Mouse (Mus musculus) midbrain, embryonic 13.5 days (tissue): Measurements from ENCODE around the gene Ninj2. TPM values are rescaled to one million over a fixed set of nuclear protein-coding genes. Genes with fewer than 3 reads are reported as not detected.

Experiments used
- ATAC-seq: fragments of 200-750 bp; cut with Nextera tagmentation; 2 replicates; pipeline ENCODE4 v1.8.0; 2017; ENCODE audit warnings: mild to moderate bottlenecking, moderate TSS enrichment, moderate library complexity
- H3K27ac ChIP-seq: fragments of 300-500 bp; sonication (generic); 2 replicates; pipeline ENCODE4 v1.5.1; 2015; ENCODE audit warnings: inconsistent platforms, mild to moderate bottlenecking, moderate library complexity
- H3K27me3 ChIP-seq: fragments of 300-500 bp; sonication (generic); 2 replicates; pipeline ENCODE4 v1.6.1; 2015; ENCODE audit warnings: mild to moderate bottlenecking, inconsistent platforms
- H3K36me3 ChIP-seq: fragments of 300-500 bp; sonication (generic); 2 replicates; pipeline ENCODE4 v1.6.1; 2015; ENCODE audit warnings: mild to moderate bottlenecking, inconsistent platforms
- H3K4me1 ChIP-seq: fragments of 300-500 bp; sonication (generic); replicated peaks from 2 replicates; pipeline ENCODE4 v1.6.1; 2015; ENCODE audit warnings: inconsistent platforms
- H3K4me2 ChIP-seq: fragments of 300-500 bp; sonication (generic); replicated peaks from 2 replicates; pipeline ENCODE4 v1.6.1; 2015; ENCODE audit warnings: moderate library complexity, mild to moderate bottlenecking, inconsistent platforms
- H3K4me3 ChIP-seq: fragments of 300-500 bp; sonication (generic); replicated peaks from 2 replicates; pipeline ENCODE4 v1.5.1; 2015; ENCODE audit warnings: mild to moderate bottlenecking, inconsistent platforms
- H3K9ac ChIP-seq: fragments of 300-500 bp; sonication (generic); replicated peaks from 2 replicates; pipeline ENCODE4 v1.6.1; 2015; ENCODE audit warnings: mild to moderate bottlenecking, inconsistent platforms
- H3K9me3 ChIP-seq: fragments of 300-500 bp; sonication (generic); 2 replicates; pipeline ENCODE4 v1.6.1; 2016; ENCODE audit warnings: mild to moderate bottlenecking, inconsistent platforms
- WGBS: fragments of 180-500 bp; shearing (Covaris S2); methylation state at CpG from one replicate; pipeline ENCODE4 v1.1.7; 2015; 5-methylcytosine and 5-hydroxymethylcytosine counted together
- polyA plus RNA-seq: library from polyadenylated mRNA; unstranded; fragments of >200 nt; fragmentation: Nextera tagmentation; extraction: Ambion mirVana; gene quantifications from 2 replicates; pipeline ENCODE4 v1.2.1, GENCODE M21; 2015

Ninj2 gene
- polyA plus RNA-seq, 1 experiment from 2014 or later: not detected

DNA sequence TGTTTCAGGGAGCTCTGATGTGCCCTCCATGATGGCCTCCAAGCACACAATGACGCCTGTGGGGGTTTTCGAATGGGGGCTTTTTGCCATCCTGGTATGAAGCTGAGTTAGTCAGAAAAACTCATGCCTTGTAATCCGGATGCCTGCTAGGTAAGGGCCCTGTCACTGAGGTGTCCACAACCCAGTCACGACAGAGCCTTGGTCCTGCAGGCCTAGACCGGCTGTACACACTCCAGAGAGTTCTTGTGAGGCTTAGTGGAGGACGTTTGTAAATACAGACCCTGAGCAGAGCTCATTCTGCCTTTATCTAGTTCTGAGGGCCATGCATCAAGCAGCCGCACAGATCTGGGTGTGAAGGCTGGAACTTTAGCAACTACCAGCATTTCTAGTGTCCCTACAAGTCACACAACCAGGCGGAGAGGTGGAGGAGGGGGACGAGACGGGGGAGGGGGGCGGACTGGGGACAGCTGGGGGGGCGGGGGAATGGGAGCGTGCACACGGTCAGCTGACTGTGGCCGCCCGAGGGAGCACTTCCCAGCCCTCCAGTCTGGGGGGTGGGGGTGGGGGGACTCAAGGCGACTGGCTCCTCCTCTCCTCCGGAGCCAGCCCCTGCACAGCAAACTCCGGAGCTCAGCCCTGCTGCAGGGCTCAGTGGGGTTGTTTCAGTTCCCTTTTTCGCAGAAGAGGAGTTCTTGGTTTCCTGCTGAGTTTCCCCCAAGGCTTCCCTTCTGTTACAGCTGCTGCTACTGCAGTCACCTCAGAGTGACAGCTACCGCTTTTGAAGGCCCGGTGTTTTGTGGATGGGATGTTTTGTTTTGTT, 19.0 kb downstream of the Ninj2 start:
- ATAC-seq: peak; percentile 93
- peak overlapping the region; percentile 70 for H3K27ac ChIP-seq
- H3K27me3 ChIP-seq: no peaks in the 10 kb centered on the region
- no peaks in the 10 kb centered on the region for H3K9me3 ChIP-seq
- 7% methylated on average over 22 of the region's 22 CpGs for WGBS
- H3K36me3 ChIP-seq: no peaks in the 10 kb centered on the region
- H3K4me2 ChIP-seq: peak overlapping the region; percentile 54
- peaks cover 17% of the 10 kb centered on the region for H3K4me1 ChIP-seq
- peak overlapping the region; percentile 30 for H3K4me3 ChIP-seq
- H3K9ac ChIP-seq: no peak overlapping the region; the same call in 1 of the 2 replicates

GRCm38 (mm10) chr6:120113856-120114255, 20.7 kb downstream of the Ninj2 start:
- no peak overlapping the region for H3K4me2 ChIP-seq
- H3K4me3 ChIP-seq: no peak overlapping the region
- no peaks in the 10 kb centered on the region for H3K36me3 ChIP-seq
- H3K4me1 ChIP-seq: peaks cover 17% of the 10 kb centered on the region
- H3K9ac ChIP-seq: no peak overlapping the region
- no peak overlapping the region for H3K27ac ChIP-seq
- WGBS: 96% methylated on average over 3 of the region's 3 CpGs
- H3K9me3 ChIP-seq: no peaks in the 10 kb centered on the region
- H3K27me3 ChIP-seq: no peaks in the 10 kb centered on the region
- no peak for ATAC-seq

- H3K4me3 ChIP-seq: no peak overlapping the region
Measured at GRCm38 (mm10) chr6:120114271-120114670, 21.1 kb downstream of the Ninj2 start.

DNA sequence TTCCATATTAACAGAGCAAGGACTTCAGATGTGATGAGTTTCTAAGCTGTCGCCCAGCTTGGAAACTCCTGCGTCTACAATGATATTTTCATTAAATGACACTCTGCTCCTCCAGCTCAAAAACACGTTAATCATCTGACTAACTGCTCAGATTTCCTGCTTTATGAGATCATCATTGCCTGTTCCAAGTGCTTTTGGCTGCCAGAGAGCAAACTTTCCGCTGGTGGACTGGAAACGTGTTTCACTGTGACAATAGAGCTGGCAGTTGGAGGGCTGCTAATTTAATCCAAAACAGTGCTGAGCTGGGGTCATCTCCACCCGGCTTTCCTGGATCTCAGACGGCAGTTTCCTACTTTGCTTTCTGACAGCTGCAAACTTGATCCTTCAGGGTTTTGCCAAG, 21.5 kb downstream of the Ninj2 start:
- Histone ChIP-seq H3K27me3 (no peaks in the 10 kb centered on the region), H3K9me3 (no peaks in the 10 kb centered on the region), H3K4me3 (no peak overlapping the region), H3K9ac (no peak overlapping the region), H3K4me2 (no peak overlapping the region), H3K4me1 (peaks cover 17% of the 10 kb centered on the region), H3K27ac (peak overlapping the region; percentile 21; the same call in 1 of the 2 replicates), H3K36me3 (no peaks in the 10 kb centered on the region)
- ATAC-seq: no peak
- WGBS: 23% methylated on average over 7 of the region's 7 CpGs

More at GRCm38 (mm10) chr6:120114271-120114670, 21.1 kb downstream of the Ninj2 start:
- Histone ChIP-seq H3K4me1 (peaks cover 17% of the 10 kb centered on the region), H3K27me3 (no peaks in the 10 kb centered on the region), H3K9ac (no peak overlapping the region), H3K27ac (no peak overlapping the region), H3K36me3 (no peaks in the 10 kb centered on the region), H3K4me2 (no peak overlapping the region), H3K9me3 (no peaks in the 10 kb centered on the region)
- no peak for ATAC-seq
- whole genome bisulfite sequencing: 80% methylated on average over 1 of the region's 1 CpGs

DNA sequence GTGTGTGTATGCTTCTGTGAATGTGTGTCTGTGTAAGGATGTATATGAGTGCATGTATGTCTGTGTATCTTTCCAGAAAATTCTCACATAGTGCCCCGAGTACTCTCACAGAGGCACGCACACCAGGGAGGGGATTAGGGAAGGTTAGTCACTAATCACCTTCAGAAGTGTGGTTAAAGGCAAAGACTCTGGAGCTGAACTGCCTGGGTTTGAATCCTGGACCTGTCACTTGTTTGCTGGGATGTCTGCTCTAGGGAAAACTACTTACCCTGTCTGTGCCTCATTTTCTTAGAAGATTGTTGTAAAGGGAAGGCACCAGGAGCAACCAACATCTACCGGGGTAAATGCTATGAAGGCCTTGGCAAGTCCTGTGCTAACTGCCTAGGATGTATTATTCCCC, 22.3 kb downstream of the Ninj2 start:
- ATAC-seq: no peak
- no peaks in the 10 kb centered on the region for H3K36me3 ChIP-seq
- H3K4me2 ChIP-seq: no peak overlapping the region
- no peak overlapping the region for H3K9ac ChIP-seq
- H3K27me3 ChIP-seq: no peaks in the 10 kb centered on the region
- no peaks in the 10 kb centered on the region for H3K9me3 ChIP-seq
- H3K4me1 ChIP-seq: peaks cover 17% of the 10 kb centered on the region
- no peak overlapping the region for H3K4me3 ChIP-seq
- 40% methylated on average over 3 of the region's 3 CpGs for WGBS
- H3K27ac ChIP-seq: no peak overlapping the region

DNA sequence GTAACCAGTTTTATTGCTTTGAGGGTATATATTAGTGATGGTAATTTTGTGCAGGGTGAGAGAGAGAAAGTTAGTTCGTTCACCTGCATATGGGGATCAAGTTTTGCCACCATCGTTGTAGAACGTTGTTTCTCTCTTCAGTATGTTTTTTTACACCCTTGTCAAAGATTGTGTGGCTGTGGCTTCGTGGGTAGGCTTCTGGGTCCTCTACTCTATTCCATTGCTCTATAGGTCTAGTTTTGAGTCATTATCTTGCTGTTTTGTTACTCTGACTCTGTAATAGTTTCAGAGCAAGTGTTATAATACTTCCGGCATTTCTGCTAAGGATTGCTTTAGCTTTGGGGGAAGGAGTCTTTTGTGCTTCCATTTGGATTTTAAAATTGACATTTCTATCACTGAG, 26.7 kb downstream of the Ninj2 start:
- H3K27me3 ChIP-seq: no peaks in the 10 kb centered on the region
- ATAC-seq: no peak
- 85% methylated on average over 5 of the region's 5 CpGs for WGBS
- peaks cover under 1% of the 10 kb centered on the region; the same call in 1 of the 2 replicates for H3K4me1 ChIP-seq
- no peaks in the 10 kb centered on the region for H3K9me3 ChIP-seq
- H3K27ac ChIP-seq: no peak overlapping the region
- H3K4me3 ChIP-seq: no peak overlapping the region
- H3K4me2 ChIP-seq: no peak overlapping the region
- H3K36me3 ChIP-seq: no peaks in the 10 kb centered on the region
- H3K9ac ChIP-seq: no peak overlapping the region

- Histone ChIP-seq H3K4me3 (no peak overlapping the region), H3K27ac (no peak overlapping the region), H3K4me1 (no peaks in the 10 kb centered on the region), H3K27me3 (no peaks in the 10 kb centered on the region), H3K9me3 (no peaks in the 10 kb centered on the region), H3K4me2 (no peak overlapping the region), H3K36me3 (no peaks in the 10 kb centered on the region), H3K9ac (no peak overlapping the region)
- WGBS: 92% methylated on average over 7 of the region's 7 CpGs
- no peak for ATAC-seq
Measured at GRCm38 (mm10) chr6:120124688-120125087, 31.5 kb downstream of the Ninj2 start.

- Histone ChIP-seq H3K4me1 (no peaks in the 10 kb centered on the region), H3K9me3 (no peaks in the 10 kb centered on the region), H3K27ac (no peak overlapping the region), H3K9ac (no peak overlapping the region), H3K36me3 (no peaks in the 10 kb centered on the region), H3K4me2 (no peak overlapping the region), H3K4me3 (no peak overlapping the region), H3K27me3 (no peaks in the 10 kb centered on the region)
- WGBS: 88% methylated on average over 8 of the region's 8 CpGs
- ATAC-seq: no peak
Measured at GRCm38 (mm10) chr6:120126456-120126855, 33.3 kb downstream of the Ninj2 start.

- H3K4me3 ChIP-seq: no peak overlapping the region
- no peak for ATAC-seq
- H3K36me3 ChIP-seq: no peaks in the 10 kb centered on the region
- H3K4me1 ChIP-seq: no peaks in the 10 kb centered on the region
- no peaks in the 10 kb centered on the region for H3K27me3 ChIP-seq
- H3K9ac ChIP-seq: no peak overlapping the region
- no peak overlapping the region for H3K4me2 ChIP-seq
- H3K9me3 ChIP-seq: no peaks in the 10 kb centered on the region
- 98% methylated on average over 7 of the region's 7 CpGs for WGBS
- H3K27ac ChIP-seq: no peak overlapping the region
Measured at GRCm38 (mm10) chr6:120127321-120127720, 34.2 kb downstream of the Ninj2 start.

DNA sequence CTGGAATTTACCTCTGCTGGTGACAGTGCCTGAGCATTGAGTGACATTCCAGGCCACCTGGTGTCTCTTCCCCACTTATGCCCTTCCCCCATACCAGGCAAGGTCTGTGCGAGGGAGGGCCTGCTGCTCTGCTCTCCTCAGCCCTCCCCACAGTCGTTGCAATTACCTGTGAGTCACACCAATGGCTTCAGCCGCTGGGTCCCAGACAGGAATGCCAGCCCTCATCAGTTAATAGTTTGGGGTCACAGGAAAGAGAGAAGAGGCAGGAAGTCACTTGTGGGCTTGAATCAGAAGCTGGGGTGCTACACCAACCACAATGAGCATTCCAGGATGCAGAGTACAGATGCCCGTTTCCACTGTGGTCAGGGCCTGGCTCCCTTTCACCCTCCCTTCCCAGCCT, 41.6 kb downstream of the Ninj2 start:
- Histone ChIP-seq H3K4me2 (no peak overlapping the region), H3K36me3 (no peaks in the 10 kb centered on the region), H3K4me3 (no peak overlapping the region), H3K9me3 (no peaks in the 10 kb centered on the region), H3K27me3 (no peaks in the 10 kb centered on the region), H3K4me1 (no peaks in the 10 kb centered on the region), H3K27ac (no peak overlapping the region), H3K9ac (no peak overlapping the region)
- 87% methylated on average over 4 of the region's 4 CpGs for WGBS
- ATAC-seq: no peak

GRCm38 (mm10) chr6:120145439-120145838, 52.3 kb downstream of the Ninj2 start:
- WGBS: 78% methylated on average over 1 of the region's 1 CpGs
- H3K27ac ChIP-seq: no peak overlapping the region
- no peak overlapping the region for H3K9ac ChIP-seq
- H3K4me3 ChIP-seq: no peak overlapping the region
- no peak for ATAC-seq
- no peak overlapping the region for H3K4me2 ChIP-seq
- H3K36me3 ChIP-seq: no peaks in the 10 kb centered on the region
- H3K27me3 ChIP-seq: no peaks in the 10 kb centered on the region
- no peaks in the 10 kb centered on the region for H3K9me3 ChIP-seq
- H3K4me1 ChIP-seq: peaks cover 4% of the 10 kb centered on the region; the same call in 1 of the 2 replicates

DNA sequence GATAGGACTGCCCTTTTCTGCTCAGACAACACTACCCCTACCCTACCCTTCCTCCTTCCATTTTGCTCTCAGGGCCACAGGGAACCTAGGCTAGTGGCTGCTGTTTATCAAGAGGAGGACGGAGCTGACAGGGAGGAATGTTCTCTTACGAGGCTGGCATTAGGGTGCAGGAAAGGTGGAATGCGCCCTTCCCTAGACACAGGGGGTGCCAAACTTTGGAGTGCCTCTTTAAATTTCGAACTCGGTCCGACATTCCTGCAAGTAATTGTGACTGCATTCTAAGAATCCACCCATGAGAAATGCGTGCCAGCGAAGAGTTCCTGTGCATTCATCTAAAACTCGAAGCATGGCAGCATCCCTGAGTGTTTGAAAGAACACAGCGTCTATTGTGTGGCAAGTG, 53.5 kb downstream of the Ninj2 start:
- H3K9ac ChIP-seq: no peak overlapping the region
- H3K9me3 ChIP-seq: no peaks in the 10 kb centered on the region
- H3K27ac ChIP-seq: no peak overlapping the region
- no peak overlapping the region for H3K4me2 ChIP-seq
- no peaks in the 10 kb centered on the region for H3K36me3 ChIP-seq
- ATAC-seq: no peak
- WGBS: 77% methylated on average over 10 of the region's 10 CpGs
- H3K27me3 ChIP-seq: no peaks in the 10 kb centered on the region
- peaks cover 4% of the 10 kb centered on the region; the same call in 1 of the 2 replicates for H3K4me1 ChIP-seq
- no peak overlapping the region for H3K4me3 ChIP-seq

DNA sequence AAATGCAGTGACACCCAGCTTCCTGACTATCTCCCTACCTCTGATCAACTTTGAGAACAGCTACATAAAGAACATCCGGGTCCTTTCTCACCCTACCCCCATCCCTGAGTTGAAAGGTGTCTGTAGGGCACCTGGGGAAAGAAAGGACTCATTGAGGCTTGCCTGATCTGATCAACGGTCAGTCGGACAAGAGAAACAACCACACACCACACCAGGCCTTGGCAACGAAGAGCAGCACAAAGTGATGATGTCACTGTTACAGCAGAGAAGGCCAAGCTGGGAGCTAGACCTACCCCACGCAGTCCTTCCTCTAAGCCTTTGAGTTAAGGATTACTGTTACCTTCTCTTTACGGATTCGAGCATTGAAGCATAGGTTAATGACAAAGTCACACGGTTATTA, 54.3 kb downstream of the Ninj2 start:
- no peak for ATAC-seq
- Histone ChIP-seq H3K27me3 (no peaks in the 10 kb centered on the region), H3K27ac (no peak overlapping the region), H3K4me2 (no peak overlapping the region), H3K4me1 (peaks cover 4% of the 10 kb centered on the region; the same call in 1 of the 2 replicates), H3K4me3 (no peak overlapping the region), H3K9me3 (no peaks in the 10 kb centered on the region), H3K9ac (no peak overlapping the region), H3K36me3 (no peaks in the 10 kb centered on the region)
- 65% methylated on average over 8 of the region's 8 CpGs for WGBS
